Mouse (Mus musculus): ENCODE measurements at regions not wholly inside any gene's neighbourhood (a gene's known extent, or its start where the extent isn't known, plus 50 kb on each side); places are given as distances from the start of the nearest gene placed in this dataset.
"Not testable (repeated sequence)": the region's sequence is repeated elsewhere in the genome, so short reads cannot be mapped to it uniquely, and the experiment has no call there.

DNA sequence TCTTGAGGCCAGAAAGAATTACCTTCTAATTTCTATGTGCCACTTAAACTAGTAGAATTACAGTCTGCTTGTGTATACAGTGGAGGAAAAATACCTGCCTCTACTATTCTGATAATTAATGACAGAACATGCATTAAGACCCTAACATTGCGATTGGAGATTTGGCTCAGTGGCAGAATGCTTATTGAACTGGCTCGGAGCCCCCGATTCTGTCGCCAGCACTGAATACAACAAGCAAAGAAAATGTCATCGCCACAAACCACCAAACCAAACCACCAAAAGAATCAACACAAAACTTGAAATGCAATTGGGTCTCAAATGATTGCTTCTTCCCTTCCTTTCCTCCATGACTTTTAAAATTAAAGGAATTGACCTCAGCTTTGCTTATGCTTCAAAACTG is 122.9 kb upstream of the Emcn start:
- no peak for DNase-seq (ENCODE audit: low read depth, low spot score)

DNA sequence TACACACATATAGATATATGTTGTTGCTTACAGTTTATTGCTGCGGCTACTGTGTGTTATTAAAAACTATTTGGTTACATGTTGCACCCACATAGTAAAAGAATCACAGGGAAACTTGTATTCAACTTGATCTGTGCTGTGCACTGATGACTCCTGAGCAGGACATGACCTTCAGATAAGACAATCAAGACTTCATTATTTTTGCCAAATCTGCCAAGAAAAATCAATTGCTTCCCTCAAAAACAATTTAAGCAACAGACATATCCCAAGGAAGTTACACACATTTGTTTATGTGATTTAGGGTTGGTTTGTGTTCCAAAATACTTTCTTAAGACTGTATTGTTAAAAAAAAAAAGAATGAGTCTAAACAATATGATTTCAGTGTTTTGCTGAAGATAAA is 114.7 kb upstream of the Emcn start:
- DNase-seq (ENCODE audit: low read depth, low spot score), result no peak

DNA sequence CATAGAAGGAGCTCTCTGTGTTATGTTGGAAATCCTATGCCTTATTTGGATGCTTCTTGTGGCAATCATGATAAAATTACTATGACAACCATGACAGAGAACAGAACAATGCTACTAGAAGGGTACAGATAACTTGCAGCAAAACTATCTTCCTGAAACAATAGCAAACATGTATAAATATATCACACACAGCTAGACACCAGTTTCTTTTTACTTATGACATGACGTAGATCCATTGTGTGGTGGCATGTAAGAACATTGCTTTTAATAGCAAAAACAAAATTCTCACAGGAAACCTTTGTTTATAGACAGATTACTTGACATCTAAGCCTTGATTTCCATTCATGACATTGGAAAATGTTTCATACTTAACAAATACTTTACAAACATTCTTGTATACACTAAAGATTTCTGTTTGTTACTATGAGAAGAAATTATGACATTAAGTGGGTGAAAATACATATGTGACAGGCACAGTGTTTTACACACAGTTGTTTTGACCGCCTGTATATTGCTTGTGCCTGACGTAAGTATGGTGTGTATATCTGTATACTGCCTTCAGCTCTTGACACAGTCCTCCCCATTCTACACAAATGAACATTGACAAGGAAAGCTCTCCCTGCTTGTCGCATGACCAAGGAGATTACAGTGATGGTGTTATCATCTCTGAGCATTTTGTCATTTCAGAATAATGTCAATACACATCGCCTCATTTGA is 113.6 kb upstream of the Emcn start:
- no peak for DNase-seq (ENCODE audit: low read depth, low spot score)

DNA sequence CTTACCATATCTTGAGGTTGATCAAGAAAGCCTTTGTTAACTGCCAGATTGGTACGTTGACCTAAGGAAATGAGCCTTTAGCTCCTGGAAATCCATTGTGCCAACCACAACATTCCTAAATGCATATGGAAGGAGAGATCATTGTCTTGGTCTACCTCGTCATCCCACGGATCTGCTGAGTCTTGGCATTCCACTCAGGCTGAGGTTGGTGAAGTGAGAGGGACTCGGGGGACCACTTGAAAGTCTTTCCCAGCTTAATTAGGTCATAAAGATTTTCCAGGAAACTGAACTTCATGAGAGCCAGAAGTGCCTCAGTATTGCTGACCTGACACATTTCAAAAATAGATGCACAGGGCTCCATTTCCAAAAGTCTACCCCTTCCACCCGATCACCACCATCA is 112.5 kb upstream of the Emcn start:
- DNase-seq (ENCODE audit: low read depth, low spot score), result no peak

DNA sequence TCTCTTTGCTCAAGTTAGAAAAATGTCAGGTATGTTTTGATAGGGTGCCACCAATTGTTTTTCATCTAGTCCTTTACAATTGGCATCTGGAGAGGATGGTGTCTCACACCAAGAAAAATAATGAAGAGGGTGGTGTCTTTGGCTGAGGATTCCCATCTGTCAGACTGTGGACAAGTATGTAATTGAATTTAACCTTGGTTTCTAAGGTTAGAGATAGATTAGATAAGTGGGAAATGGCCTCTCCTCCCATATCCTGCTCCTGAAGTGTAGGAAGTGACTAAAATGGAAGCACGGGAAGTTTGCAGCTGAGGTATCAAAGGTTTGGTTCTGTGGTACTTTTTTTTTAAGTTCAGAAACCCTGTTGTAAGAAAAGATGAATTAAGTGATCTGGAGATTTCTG is 98.0 kb upstream of the Emcn start:
- no peak for DNase-seq (ENCODE audit: low read depth, low spot score)

DNA sequence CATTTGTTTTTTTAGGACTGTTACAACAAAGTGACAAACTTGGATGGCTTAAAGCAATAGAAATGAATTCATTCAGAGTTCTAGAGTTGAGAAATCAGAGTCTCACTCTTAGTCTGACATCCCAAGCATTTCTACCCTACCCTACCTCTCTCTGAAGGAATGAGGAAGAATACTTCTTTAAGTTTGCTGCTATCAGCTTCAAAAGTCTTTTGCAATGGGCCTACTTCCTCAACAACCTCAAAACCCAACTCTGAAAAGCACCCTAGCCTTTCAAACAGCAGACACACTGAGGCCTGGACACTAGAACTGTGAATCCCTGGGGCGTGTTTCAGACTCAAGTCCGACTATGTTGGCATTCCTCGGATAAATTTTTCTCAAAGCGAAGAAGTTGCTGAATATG is 77.0 kb upstream of the Emcn start:
- DNase-seq (ENCODE audit: low read depth, low spot score), result no peak

DNA sequence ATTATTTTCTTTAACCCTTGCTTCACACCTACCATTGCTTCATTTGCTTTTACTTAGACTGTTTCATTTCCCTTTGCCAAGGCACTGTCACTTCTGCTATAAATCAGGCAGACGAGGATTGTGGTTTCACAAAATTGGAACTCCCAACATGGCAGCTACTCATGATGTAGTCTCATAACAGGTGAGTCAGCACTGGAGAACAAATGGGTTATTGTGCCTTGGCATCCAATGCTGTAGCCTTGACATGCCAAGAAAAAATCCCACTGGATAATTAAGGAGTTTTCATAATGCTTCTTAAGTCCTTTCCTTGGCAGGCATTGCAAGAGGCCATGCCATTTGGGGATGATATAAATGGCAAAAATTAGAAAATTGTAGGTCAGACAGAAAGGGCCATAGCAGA is 73.1 kb upstream of the Emcn start:
- no peak for DNase-seq (ENCODE audit: low read depth, low spot score)

DNA sequence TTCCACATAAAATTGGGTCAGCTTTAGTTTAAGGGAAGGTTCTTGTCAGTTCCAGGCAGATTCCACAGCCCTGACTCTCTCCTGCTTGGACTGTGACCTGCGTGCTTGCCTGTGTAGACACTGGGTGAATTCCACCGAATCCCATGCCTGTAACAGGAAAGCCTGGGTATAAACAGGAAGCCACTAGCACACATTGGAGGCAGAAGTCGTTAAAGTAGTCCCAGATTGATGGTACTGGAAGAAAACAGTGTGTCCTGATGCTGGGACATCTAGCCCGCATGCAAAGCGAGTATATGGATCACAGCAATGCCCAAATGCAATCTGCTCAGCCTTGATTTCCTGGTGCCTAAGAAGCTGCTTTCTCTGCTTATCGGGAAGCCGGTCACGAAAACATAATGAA is 65.4 kb upstream of the Emcn start:
- no peak for DNase-seq (ENCODE audit: low read depth, low spot score)

DNA sequence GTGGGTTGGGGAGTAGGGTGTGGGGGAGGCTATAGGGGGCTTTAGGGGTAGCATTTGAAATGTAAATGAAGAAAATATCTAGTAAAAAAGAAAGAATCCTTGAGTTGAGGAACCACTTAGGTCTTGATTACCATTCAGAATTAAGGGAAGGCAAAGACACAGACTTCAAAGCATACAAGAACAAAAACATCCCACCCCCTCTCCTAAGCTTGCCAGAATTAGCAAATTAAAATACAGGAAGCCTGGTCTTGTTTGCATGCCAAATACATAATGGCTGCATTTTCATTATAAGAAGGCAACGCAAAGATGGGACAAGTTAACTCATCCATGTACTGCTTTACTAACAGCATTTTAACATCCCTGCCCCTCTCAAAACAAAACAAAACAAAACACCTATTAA is 61.6 kb upstream of the Emcn start:
- no peak for DNase-seq (ENCODE audit: low read depth, low spot score)

DNA sequence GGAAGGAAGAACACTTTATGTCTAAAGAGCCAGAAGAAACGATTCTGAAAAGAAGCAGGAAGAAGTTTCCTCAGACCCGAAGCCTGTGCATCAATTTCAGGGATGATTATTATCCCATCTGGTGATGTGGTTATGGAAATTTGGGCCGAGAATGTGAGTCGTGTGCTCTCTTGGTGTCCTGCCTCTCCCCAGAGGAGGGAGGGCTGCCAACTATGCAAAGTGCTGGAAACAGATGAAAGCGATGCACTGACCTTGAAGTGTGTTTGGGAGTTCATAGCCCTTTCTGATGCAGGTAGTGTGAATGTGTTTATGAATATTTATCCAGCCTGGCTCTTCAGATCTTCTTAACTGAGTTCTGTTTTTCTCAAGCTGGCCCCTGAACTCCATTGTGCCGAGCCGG is 59.8 kb upstream of the Emcn start:
- DNase-seq (ENCODE audit: low read depth, low spot score), result no peak

DNA sequence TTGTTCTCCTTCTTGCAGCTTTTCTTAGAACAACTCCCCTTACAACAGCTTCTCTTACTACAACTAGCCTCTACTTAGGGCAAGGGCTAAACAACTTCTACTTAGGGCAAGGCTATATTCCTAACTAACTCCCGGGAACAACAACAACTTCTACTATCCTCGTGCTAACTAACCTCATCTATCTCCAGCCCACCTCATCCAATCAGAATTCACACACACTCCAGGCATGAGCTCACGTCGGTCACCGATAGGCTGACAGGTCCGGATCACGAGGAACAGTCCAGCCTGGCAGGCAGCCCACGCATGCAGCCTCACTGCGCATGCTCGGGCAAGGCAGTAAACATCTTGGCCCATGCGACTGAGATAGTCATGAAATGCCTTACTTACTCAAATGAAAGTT is 53.3 kb upstream of the Emcn start:
- not testable (repeated sequence) for DNase-seq (ENCODE audit: low read depth, low spot score)

DNA sequence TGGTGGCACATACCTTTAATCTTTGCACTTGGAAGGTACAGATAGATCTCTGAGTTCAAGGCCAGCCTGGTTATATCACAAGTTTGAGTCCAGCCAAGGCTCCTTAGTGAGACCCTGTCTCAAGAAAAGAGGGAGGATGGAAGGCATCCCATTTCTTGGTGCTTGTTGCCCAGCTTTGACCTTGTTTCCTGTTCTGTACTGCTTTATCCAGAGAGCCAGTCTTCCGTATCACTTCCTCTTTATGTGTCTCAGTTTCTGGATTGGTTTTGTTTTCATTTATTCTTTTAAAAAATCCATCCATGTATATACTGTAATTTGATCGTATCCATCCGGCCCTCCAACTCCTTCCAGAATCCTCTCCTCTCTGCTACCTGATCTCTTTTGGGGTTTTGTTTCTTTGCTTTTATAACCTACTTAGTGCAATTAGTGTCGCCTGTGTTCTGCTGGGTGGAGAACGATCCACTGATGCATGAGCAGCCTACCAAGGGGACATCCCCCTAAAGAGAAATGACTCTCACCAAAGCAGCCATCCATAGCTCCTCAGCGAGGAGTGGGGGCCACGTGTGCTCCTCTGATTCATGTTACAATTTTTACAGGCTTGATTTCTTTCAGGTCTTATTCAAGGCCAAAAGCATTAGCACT is 52.4 kb upstream of the Emcn start:
- DNase-seq (ENCODE audit: low read depth, low spot score), result no peak

DNA sequence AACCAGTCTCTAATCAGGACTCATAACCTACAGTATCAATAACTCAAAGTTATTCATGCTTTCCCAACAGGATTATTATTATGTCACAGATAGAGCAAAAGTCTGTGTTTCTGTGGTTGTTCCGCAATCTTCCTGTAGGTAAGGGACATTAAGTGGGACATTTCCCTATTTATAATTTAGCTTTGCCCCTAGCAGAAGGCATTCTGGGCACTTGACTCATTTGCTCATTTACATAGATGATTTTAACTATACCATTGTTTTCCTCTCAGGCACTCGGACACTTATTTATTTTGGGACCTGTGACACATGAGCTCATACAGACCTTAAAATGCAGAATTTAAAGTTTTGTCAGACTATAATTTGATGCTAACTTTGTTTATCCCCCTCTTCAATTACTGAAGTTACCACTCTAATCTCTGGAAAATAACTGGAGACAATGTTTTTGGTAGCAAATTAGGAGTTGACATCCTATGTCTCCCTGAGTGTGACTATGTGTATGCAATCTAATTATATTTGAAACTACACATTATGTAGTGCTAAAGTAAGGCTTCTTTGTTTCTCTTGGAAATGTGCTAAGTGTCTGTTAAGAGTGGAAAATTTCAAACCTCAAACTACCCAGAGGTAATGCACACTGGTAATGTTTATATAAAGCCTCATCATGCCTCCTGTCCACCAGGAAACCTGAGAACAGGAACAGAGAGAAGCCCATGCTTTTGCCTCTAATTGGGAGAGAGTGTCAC is 51.8 kb upstream of the Emcn start:
- no peak for DNase-seq (ENCODE audit: low read depth, low spot score)

DNA sequence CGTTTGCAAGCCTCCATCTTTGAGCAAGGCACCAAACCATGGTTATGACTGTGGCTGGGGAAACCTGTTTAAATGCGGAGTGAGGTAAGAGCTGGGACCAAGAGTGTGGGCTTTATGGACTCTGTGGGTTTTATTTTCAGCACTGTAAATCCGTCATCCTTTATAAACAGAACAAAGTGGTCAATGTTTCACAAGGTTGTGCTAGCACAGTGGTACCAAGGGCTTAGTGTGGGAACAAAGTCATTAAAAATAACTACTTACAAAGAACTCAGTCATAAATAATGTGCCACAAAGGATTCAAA is 51.2 kb upstream of the Emcn start:
- no peak for DNase-seq (ENCODE audit: low read depth, low spot score)

All from retina, postnatal 7 days (tissue).